Mouse (Mus musculus): ENCODE measurements at regions not wholly inside any gene's neighbourhood (a gene's known extent, or its start where the extent isn't known, plus 50 kb on each side); places are given as distances from the start of the nearest gene placed in this dataset.

- no peak for DNase-seq (ENCODE audit: low spot score in 2 of 2)
Measured at GRCm38 (mm10) chr4:52666768-52667480, 70.8 kb downstream of the Toporsl start.

DNA sequence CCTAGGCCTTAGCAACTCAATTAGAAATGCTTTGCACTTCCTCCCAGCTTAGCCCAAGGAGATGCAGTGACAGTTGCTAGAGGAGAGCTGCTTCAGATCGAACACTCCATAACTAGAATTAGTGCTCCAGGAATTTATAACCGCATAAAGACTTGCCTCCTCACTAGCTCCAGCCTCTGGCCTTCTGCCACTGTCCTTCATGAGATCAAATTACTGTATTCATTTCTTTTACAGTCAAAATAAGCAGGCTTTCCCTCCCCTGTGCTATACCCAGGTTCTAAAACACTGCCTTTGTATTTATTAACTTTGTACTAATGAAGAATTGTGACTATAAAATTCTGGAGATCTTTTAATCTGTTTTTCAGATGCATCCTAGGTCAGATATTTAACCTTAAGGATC, 104.8 kb upstream of the Olfr275 start:
- no peak for DNase-seq (ENCODE audit: low spot score in 2 of 2)

DNA sequence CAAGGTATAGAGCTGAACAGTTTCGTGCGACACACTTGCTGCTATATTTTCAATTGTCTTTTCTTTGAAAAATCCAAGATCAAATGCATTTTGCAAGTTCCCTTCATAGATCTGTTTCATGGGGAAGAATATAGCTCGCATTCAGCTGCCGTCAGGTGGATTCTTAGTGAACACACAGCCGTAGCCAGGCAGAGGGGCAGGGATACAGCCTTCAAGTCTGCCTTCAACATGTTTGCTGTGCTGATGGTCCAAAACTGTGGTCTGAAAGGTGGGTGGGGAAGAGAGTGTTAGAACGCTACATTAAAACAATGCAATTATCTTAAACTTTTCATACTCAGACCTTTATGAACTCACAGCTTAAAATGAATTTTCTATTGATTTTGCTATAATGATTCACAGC, 88.2 kb upstream of the Olfr275 start:
- DNase-seq (ENCODE audit: low spot score in 2 of 2) = no peak

GRCm38 (mm10) chr4:52726625-52727297, 87.6 kb upstream of the Olfr275 start:
- DNase-seq (ENCODE audit: low spot score in 2 of 2) = peak; percentile 49 to 84

DNA sequence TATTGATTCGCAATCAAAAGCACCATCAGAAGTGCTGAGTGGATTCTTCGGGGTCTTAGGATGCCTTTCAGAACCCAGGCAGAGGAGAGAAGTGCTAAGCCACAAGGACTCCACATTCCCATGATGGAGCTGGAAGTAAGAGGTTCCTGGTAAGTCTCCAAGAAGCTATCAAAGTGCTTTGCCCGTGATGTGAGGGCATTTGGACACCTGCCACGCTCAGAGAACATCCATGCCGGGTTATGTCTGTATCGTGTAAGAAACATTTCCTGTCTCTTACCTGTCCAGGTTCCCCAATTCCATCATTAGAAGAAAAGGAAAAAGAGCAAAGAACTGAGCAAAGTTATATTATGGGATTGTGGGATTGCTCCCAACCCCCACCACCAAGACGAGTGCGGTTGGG, 81.3 kb upstream of the Olfr275 start:
- no peak for DNase-seq (ENCODE audit: low spot score in 2 of 2)

GRCm38 (mm10) chr4:52739543-52740474, 74.6 kb upstream of the Olfr275 start:
- DNase-seq (ENCODE audit: low spot score in 2 of 2) = no peak

DNA sequence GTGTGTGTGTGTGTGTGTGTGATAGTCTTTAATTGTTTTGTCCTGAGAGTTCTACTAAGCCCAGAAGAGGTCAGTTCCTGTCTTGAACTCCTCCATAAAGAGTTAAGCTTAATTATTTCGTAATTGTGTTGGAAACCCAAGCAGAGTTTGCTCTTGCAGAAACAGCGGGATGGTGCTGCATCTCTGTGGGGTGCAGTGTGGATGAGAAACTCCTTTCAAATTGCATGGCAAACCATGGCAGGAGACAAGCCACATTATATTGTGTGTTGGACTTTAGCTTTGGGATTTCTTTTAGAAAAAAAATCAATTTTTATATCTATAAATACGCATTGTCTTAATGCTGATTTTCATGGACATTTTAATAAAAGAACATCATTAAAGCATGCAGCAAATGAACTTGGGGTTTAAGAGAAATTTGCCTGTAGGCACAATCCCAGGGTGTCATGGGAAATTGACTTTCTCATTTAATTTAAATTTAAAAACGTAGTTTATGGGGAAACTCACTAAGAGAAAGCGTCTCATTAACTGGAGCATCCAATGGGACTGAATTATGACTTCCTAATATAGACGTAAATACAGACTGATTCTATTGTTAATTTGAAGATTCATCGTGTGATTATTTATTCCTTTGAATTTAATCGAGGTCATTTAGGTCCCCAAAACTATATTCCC, 61.4 kb upstream of the Olfr275 start:
- no peak for DNase-seq (ENCODE audit: low spot score in 2 of 2)
